ENCODE assay signal across 7 mouse cellular contexts in the genomic region with DNA sequence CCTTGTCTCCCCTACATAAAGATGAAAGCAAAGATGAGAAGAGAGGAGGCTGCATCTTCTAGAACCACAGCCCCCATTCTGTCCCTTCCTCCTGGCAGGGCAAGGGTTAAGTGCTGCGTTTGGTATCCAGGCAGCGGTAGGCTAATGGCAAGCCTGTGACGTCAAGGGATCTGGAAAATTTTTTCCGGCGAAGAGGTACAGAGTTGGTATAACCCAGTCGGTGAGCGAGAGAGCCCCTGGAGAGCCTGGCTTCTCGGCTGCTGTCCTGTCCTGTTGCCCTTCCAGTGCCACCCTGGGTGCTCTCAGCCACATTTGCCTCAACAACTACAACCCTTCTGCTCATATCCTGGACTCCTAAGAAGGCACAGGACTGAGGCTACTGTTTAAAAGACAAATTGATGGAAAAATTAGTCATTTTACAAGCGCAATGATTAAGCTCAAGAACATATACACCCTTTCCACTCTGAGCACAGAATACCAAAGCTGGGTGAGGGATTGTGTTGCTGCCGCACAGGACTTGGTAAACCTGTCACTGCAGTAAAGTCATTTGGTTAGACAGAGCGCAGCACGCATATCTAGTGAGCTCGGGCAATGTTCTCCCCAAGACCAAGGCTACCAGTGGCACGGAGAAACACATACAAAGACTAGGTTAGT. TPM values are rescaled to one million over a fixed set of nuclear protein-coding genes. Genes with fewer than 3 reads are reported as not detected.
DNase-seq lines count a peak whose midpoint lies in the region; ATAC-seq lines count a peak whose summit lies in the region.

No protein-coding gene starts in this region.

- peak overlapping the region; percentile 79 for H3K9ac ChIP-seq in heart, embryonic 11.5 days (ENCODE audit: low read depth, low read length)
- no peak overlapping the region for H3K9ac ChIP-seq in kidney, embryonic 15.5 days
- no peak overlapping the region for H3K9ac ChIP-seq in liver, embryonic 12.5 days
- peak overlapping the region; percentile 60 for H3K9ac ChIP-seq in neural tube, embryonic 13.5 days

- DNase-seq in adrenal gland, postnatal 25 days: peak; percentile 58
- DNase-seq in cerebellum, postnatal 10 days: peak; percentile 66 to 71
- DNase-seq in spleen, postnatal 36 days (ENCODE audit: low spot score in 2 of 2): no peak

- H3K4me3 ChIP-seq in heart, embryonic 11.5 days (ENCODE audit: low read depth, low read length): peak overlapping the region; percentile 75
- peak overlapping the region; percentile 31 for H3K4me3 ChIP-seq in kidney, embryonic 15.5 days (replicated peaks)
- H3K4me3 ChIP-seq in liver, embryonic 12.5 days: no peak overlapping the region
- peak overlapping the region; percentile 79 for H3K4me3 ChIP-seq in neural tube, embryonic 13.5 days

- H3K36me3 ChIP-seq in heart, embryonic 11.5 days (ENCODE audit: control insufficient read depth, insufficient read depth, low read length): peaks cover 7% of the 10 kb centered on the region
- peaks cover 25% of the 10 kb centered on the region for H3K36me3 ChIP-seq in kidney, embryonic 15.5 days
- H3K36me3 ChIP-seq in liver, embryonic 12.5 days: no peaks in the 10 kb centered on the region
- peaks cover 31% of the 10 kb centered on the region for H3K36me3 ChIP-seq in neural tube, embryonic 13.5 days

- peak overlapping the region; percentile 80 for H3K4me2 ChIP-seq in heart, embryonic 11.5 days
- peak overlapping the region; percentile 86 for H3K4me2 ChIP-seq in kidney, embryonic 15.5 days
- peak overlapping the region; percentile 24 for H3K4me2 ChIP-seq in liver, embryonic 12.5 days
- peak overlapping the region; percentile 72 for H3K4me2 ChIP-seq in neural tube, embryonic 13.5 days

- peaks cover 5% of the 10 kb centered on the region for H3K27me3 ChIP-seq in heart, embryonic 11.5 days (ENCODE audit: control insufficient read depth, insufficient read depth, low read length)
- peaks cover 45% of the 10 kb centered on the region for H3K27me3 ChIP-seq in kidney, embryonic 15.5 days
- H3K27me3 ChIP-seq in liver, embryonic 12.5 days (replicated peaks): peaks cover 59% of the 10 kb centered on the region
- H3K27me3 ChIP-seq in neural tube, embryonic 13.5 days: peaks cover 7% of the 10 kb centered on the region; the same call in 1 of the 2 replicates

- no peaks in the 10 kb centered on the region for H3K9me3 ChIP-seq in heart, embryonic 11.5 days (replicated peaks; ENCODE audit: control insufficient read depth, low read length)
- no peaks in the 10 kb centered on the region for H3K9me3 ChIP-seq in kidney, embryonic 15.5 days (replicated peaks)
- no peaks in the 10 kb centered on the region for H3K9me3 ChIP-seq in liver, embryonic 12.5 days (replicated peaks)
- no peaks in the 10 kb centered on the region for H3K9me3 ChIP-seq in neural tube, embryonic 13.5 days

- ATAC-seq in heart, embryonic 11.5 days (replicated peaks; ENCODE audit: insufficient number of reproducible peaks, low FRiP score, low TSS enrichment): no peak
- ATAC-seq in kidney, embryonic 15.5 days (replicated peaks; ENCODE audit: low FRiP score): no peak
- ATAC-seq in liver, embryonic 12.5 days: no peak
- ATAC-seq in neural tube, embryonic 13.5 days (ENCODE audit: low read depth): no peak

- H3K4me1 ChIP-seq in heart, embryonic 11.5 days (ENCODE audit: control insufficient read depth, insufficient read depth, low read length): peaks cover 38% of the 10 kb centered on the region
- H3K4me1 ChIP-seq in kidney, embryonic 15.5 days: peaks cover 25% of the 10 kb centered on the region
- peaks cover 19% of the 10 kb centered on the region; the same call in 1 of the 2 replicates for H3K4me1 ChIP-seq in liver, embryonic 12.5 days
- H3K4me1 ChIP-seq in neural tube, embryonic 13.5 days (replicated peaks): peaks cover 50% of the 10 kb centered on the region

- peak overlapping the region; percentile 71 for H3K27ac ChIP-seq in heart, embryonic 11.5 days (ENCODE audit: low read depth, low read length)
- H3K27ac ChIP-seq in kidney, embryonic 15.5 days: no peak overlapping the region
- no peak overlapping the region for H3K27ac ChIP-seq in liver, embryonic 12.5 days
- peak overlapping the region; percentile 65 for H3K27ac ChIP-seq in neural tube, embryonic 13.5 days (replicated peaks)

- 34% methylated on average over 14 of the region's 14 CpGs for WGBS in heart, embryonic 11.5 days (ENCODE audit: insufficient replicate concordance)
- 44% methylated on average over 14 of the region's 14 CpGs for WGBS in kidney, embryonic 15.5 days
- 43% methylated on average over 14 of the region's 14 CpGs for WGBS in liver, embryonic 12.5 days (ENCODE audit: insufficient replicate concordance)
- WGBS in neural tube, embryonic 13.5 days: 32% methylated on average over 14 of the region's 14 CpGs

RNA-seq across cellular contexts. Expression of gene Atp1b1, which starts 3.3 kb away (rescaled TPM):
- total RNA-seq in adrenal gland, postnatal 25 days (2021): 64.2 and 66.9 TPM in 2 replicates
- 235 and 350 TPM in 2 replicates for polyA plus RNA-seq in heart, embryonic 11.5 days (2014; fragmentation: Nextera tagmentation; extraction: Ambion mirVana)
- polyA plus RNA-seq in kidney, embryonic 15.5 days (2015; fragmentation: Nextera tagmentation; extraction: Ambion mirVana): 163 and 179 TPM in 2 replicates
- 11.4 and 12.8 TPM in 2 replicates for polyA plus RNA-seq in liver, embryonic 12.5 days (2016; fragmentation: Nextera tagmentation; extraction: Ambion mirVana)
- 164 and 166 TPM in 2 replicates for polyA plus RNA-seq in neural tube, embryonic 13.5 days (2015; fragmentation: Nextera tagmentation; extraction: Ambion mirVana)

Comparison
In these comparisons a context has a peak if more than half of its experiments do, and no peak if none do; other contexts are left out.
1. DNase-seq: peak in adrenal gland, postnatal 25 days (single experiment) and cerebellum, postnatal 10 days (2 of 2); none in spleen, postnatal 36 days (0 of 2).
2. H3K27ac ChIP-seq: peak in heart, embryonic 11.5 days (single experiment) and neural tube, embryonic 13.5 days (single experiment); none in kidney, embryonic 15.5 days (single experiment) and liver, embryonic 12.5 days (single experiment).
3. H3K4me2 ChIP-seq: peak in every context shown above with its lines; median percentile 86 in kidney, embryonic 15.5 days; 80 in heart, embryonic 11.5 days; 72 in neural tube, embryonic 13.5 days; 24 in liver, embryonic 12.5 days.
4. H3K9ac ChIP-seq: peak in heart, embryonic 11.5 days (single experiment) and neural tube, embryonic 13.5 days (single experiment); none in kidney, embryonic 15.5 days (single experiment) and liver, embryonic 12.5 days (single experiment).
5. RNA of gene Atp1b1, which starts 3.3 kb away (polyA plus RNA-seq): 235 to 350 TPM in heart, embryonic 11.5 days, 164 to 166 TPM in neural tube, embryonic 13.5 days and 163 to 179 TPM in kidney, embryonic 15.5 days; 11.4 to 12.8 TPM in liver, embryonic 12.5 days; every median in the first group is over 10 times any median in the second.